Mouse (Mus musculus) midbrain, embryonic 12.5 days (tissue): ENCODE results near the gene Meis2. TPM values are rescaled to one million over a fixed set of nuclear protein-coding genes. Genes with fewer than 3 reads are reported as not detected.
A peak's percentile ranks its signal among the peaks of the same experiment; 100 is the strongest.

ENCODE experiments used
- ATAC-seq: fragments of 200-750 bp; cut with Nextera tagmentation; 2 replicates; pipeline ENCODE4 v1.8.0; 2017; ENCODE audit warnings: low read depth, moderate TSS enrichment, moderate library complexity; ENCODE audit not compliant: low FRiP score
- H3K27ac ChIP-seq: fragments of 300-500 bp; sonication (generic); replicated peaks from 2 replicates; pipeline ENCODE4 v1.5.1; 2016; ENCODE audit warnings: mild to moderate bottlenecking
- H3K27me3 ChIP-seq: fragments of 300-500 bp; sonication (generic); 2 replicates; pipeline ENCODE4 v1.6.1; 2016; ENCODE audit warnings: mild to moderate bottlenecking
- H3K36me3 ChIP-seq: fragments of 300-500 bp; sonication (generic); 2 replicates; pipeline ENCODE4 v1.6.1; 2016
- H3K4me1 ChIP-seq: fragments of 300-500 bp; sonication (generic); 2 replicates; pipeline ENCODE4 v1.6.1; 2016
- H3K4me2 ChIP-seq: fragments of 300-500 bp; sonication (generic); replicated peaks from 2 replicates; pipeline ENCODE4 v1.6.1; 2016; ENCODE audit warnings: mild to moderate bottlenecking, moderate library complexity
- H3K4me3 ChIP-seq: fragments of 300-500 bp; sonication (generic); 2 replicates; pipeline ENCODE4 v1.5.1; 2016; ENCODE audit warnings: mild to moderate bottlenecking
- H3K9ac ChIP-seq: fragments of 300-500 bp; sonication (generic); replicated peaks from 2 replicates; pipeline ENCODE4 v1.6.1; 2016; ENCODE audit warnings: mild to moderate bottlenecking, moderate library complexity
- H3K9me3 ChIP-seq: fragments of 300-500 bp; sonication (generic); 2 replicates; pipeline ENCODE4 v1.6.1; 2016; ENCODE audit warnings: mild to moderate bottlenecking
- WGBS: fragments of 180-500 bp; shearing (Covaris S2); methylation state at CpG from one replicate; pipeline ENCODE4 v1.1.7; 2016; 5-methylcytosine and 5-hydroxymethylcytosine counted together
- polyA plus RNA-seq: library from polyadenylated mRNA; unstranded; fragments of >200 nt; fragmentation: Nextera tagmentation; extraction: Ambion mirVana; gene quantifications from 2 replicates; pipeline ENCODE4 v1.2.1, GENCODE M21; 2016

Gene Meis2
- polyA plus RNA-seq, 1 experiment from 2014 or later: 92.1 TPM

DNA sequence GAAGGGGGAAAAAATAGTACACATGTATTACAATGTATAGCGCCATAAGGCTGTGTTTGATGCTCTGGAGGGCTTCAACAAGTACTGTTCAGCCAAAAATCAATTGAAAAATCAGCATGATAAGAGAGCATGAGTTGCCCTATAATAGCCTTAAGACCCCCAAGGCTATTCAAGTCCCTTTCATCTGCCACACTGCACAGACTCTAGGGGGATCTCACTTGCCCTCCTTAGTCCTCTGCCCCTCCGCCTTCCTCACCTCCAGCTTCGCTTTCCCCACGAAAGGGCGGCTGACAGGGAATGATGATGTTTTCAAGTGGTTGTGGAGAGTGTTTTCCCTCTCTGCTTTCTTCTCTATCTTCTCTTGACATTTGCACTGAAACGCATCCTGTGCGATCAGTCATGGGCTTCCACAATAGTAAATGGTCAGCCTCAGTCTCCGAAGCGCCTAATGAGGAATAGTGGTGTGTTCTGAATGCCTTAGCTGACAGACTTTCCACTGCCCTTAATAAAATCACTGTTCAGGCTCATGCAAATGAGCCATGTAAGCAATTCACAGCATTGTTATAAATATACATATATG, 23.9 kb downstream of the Meis2 start:
- ATAC-seq: peak; percentile 68; the same call in 1 of the 2 replicates
- Histone ChIP-seq H3K4me3 (no peak overlapping the region), H3K4me2 (no peak overlapping the region), H3K9me3 (no peaks in the 10 kb centered on the region), H3K4me1 (peaks cover 36% of the 10 kb centered on the region), H3K27ac (no peak overlapping the region), H3K36me3 (peaks cover 14% of the 10 kb centered on the region), H3K9ac (no peak overlapping the region), H3K27me3 (no peaks in the 10 kb centered on the region)
- WGBS: 69% methylated on average over 9 of the region's 9 CpGs

DNA sequence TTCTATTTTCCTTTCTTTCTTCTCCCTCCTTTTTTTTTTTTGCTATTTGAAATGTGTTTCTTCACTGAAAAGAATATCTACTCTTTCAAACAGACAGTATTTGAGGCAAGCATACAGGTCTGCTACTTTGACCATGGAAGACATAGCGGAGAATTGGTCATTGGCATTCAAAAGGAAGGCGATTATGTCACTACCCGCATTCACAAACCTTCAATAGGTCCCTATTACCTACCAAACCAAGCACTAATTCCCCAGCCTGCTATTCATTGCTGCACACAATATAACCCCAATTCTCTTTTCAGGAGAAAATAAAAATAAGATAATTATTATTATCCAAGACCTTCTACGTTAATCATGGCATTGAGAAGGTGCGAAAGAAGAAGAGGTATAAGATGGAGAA, 30.3 kb downstream of the Meis2 start:
- H3K9me3 ChIP-seq: no peaks in the 10 kb centered on the region
- no peak overlapping the region for H3K27ac ChIP-seq
- no peak overlapping the region for H3K4me3 ChIP-seq
- peaks cover 13% of the 10 kb centered on the region; the same call in 1 of the 2 replicates for H3K4me1 ChIP-seq
- 85% methylated on average over 5 of the region's 5 CpGs for WGBS
- no peaks in the 10 kb centered on the region for H3K27me3 ChIP-seq
- peaks cover 15% of the 10 kb centered on the region; the same call in 1 of the 2 replicates for H3K36me3 ChIP-seq
- H3K4me2 ChIP-seq: no peak overlapping the region
- ATAC-seq: no peak
- H3K9ac ChIP-seq: no peak overlapping the region

DNA sequence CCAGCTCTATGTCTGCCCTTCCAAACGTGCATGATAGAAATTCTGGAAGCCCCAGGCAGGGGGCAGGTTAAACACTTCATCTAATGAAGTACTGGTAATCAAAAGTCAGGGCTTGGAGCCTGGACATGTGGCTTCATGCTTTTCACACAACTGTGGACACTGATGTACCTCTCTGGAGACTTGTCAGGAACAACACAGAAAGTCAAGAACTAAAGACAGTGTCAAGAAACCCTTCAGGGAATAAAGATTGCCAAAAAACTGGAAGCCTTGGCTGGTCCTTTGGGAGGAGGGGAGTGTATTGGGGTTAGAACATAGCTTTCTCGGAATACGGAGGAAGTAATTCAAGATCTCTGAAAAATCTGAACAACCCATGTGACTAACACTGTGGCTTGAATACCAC, 37.5 kb downstream of the Meis2 start:
- peaks cover 23% of the 10 kb centered on the region for H3K36me3 ChIP-seq
- peaks cover under 1% of the 10 kb centered on the region; the same call in 1 of the 2 replicates for H3K4me1 ChIP-seq
- H3K4me2 ChIP-seq: no peak overlapping the region
- ATAC-seq: no peak
- no peak overlapping the region for H3K27ac ChIP-seq
- H3K9me3 ChIP-seq: no peaks in the 10 kb centered on the region
- H3K4me3 ChIP-seq: no peak overlapping the region
- no peak overlapping the region for H3K9ac ChIP-seq
- WGBS: 72% methylated on average over 3 of the region's 3 CpGs
- H3K27me3 ChIP-seq: no peaks in the 10 kb centered on the region

DNA sequence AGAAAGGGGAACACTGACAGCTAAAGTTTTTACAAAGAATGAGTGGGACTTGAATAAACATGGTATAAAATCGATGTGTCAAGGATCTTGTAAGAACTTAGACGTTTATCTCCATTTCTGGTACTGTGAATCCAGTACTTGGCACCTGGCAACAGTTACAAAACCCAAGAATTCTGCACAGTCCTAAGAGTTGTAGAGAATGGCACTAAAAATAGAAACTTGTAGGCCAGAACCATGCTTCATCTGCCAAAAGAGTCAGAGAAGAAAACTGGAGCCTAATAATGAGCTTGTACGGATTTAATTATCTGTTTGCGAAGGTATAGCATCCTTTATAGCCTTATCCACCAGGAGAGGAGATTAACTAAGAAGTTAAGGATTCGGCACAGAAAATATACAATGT, 42.8 kb downstream of the Meis2 start:
- H3K36me3 ChIP-seq: 0 out of 2 replicates have a peak, but pooled peaks cover 7% of the 10 kb centered on the region
- peaks cover 3% of the 10 kb centered on the region; the same call in 1 of the 2 replicates for H3K27me3 ChIP-seq
- ATAC-seq: no peak
- H3K4me3 ChIP-seq: no peak overlapping the region
- peaks cover 44% of the 10 kb centered on the region for H3K4me1 ChIP-seq
- no peaks in the 10 kb centered on the region for H3K9me3 ChIP-seq
- 86% methylated on average over 5 of the region's 5 CpGs for WGBS
- H3K4me2 ChIP-seq: no peak overlapping the region
- no peak overlapping the region for H3K9ac ChIP-seq
- H3K27ac ChIP-seq: no peak overlapping the region

DNA sequence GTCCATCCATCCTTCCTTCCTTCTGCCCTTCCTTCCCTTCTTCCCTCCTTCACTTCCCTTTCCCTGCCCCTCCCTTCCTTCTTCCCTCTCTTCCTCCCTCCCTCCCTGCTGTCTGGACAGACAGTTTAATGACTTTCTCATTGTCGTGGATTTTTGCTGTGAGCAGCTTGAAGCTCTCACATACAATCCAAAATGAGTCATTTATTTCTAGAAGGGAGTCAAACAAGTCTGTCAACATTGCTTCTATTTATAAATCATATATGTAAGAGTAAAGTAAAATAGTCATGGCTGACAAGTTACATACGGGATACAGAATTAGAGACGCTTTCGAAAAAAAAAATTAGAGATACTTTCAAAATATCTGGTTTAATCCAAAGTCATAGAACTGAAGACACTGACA, 43.7 kb downstream of the Meis2 start:
- H3K4me2 ChIP-seq: no peak overlapping the region
- H3K27ac ChIP-seq: no peak overlapping the region
- H3K27me3 ChIP-seq: peaks cover 10% of the 10 kb centered on the region; the same call in 1 of the 2 replicates
- H3K4me1 ChIP-seq: peaks cover 44% of the 10 kb centered on the region
- no peaks in the 10 kb centered on the region for H3K9me3 ChIP-seq
- no peak overlapping the region for H3K9ac ChIP-seq
- peaks cover 10% of the 10 kb centered on the region; the same call in 1 of the 2 replicates for H3K36me3 ChIP-seq
- ATAC-seq: no peak
- 70% methylated on average over 4 of the region's 4 CpGs for WGBS
- no peak overlapping the region for H3K4me3 ChIP-seq

DNA sequence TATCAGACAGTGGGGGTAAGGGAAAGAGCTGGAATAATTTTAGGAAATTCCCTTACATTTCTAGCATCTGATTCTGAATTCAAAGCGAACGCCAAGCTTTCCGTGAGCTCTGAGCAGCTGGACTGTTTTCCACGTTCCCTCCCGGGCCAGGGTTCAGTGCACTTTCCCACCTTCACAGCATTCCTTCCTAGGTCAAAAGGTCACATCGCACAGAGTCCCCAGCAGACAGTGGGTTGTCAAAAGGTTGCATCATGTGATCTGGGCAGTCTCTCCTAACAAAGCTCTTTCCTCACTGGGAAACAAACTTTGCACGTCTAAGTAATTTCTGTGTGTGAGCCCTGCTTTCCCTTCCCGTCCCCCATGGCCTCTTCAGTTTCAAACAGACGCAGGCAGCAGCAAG, 44.6 kb downstream of the Meis2 start:
- peak overlapping the region; percentile 91 for H3K27ac ChIP-seq
- 0 out of 2 replicates have a peak overlapping the region, but pooled peaks have one; percentile 25 for H3K9ac ChIP-seq
- H3K4me3 ChIP-seq: no peak overlapping the region
- peak overlapping the region; percentile 39 for H3K4me2 ChIP-seq
- H3K4me1 ChIP-seq: peaks cover 44% of the 10 kb centered on the region
- no peaks in the 10 kb centered on the region for H3K9me3 ChIP-seq
- 4% methylated on average over 9 of the region's 9 CpGs for WGBS
- ATAC-seq: no peak
- H3K36me3 ChIP-seq: peaks cover 10% of the 10 kb centered on the region; the same call in 1 of the 2 replicates
- H3K27me3 ChIP-seq: peaks cover 10% of the 10 kb centered on the region; the same call in 1 of the 2 replicates

DNA sequence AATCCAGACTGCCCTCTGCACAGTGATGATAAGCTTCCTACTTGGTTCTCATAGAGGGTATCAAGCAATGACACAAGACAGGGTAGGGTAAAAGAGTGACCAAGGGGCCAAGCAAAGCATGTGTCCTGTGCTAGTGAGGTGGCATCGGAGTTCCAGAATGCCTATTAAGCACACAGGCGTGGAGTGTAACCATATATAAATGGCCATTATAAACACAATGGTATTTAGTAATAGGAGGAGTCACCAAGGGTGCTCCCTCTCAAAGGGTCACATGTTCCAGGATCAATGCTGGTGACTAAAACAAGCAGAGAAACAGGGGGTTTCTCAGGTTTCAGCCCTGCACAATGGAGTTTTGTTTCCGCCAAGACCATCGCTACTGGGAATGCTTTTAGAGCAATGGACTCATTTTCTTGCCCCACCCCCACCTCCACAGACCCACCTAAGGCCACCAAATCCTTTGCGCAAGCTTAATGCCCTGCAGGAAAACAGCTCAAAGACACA, 45.1 kb downstream of the Meis2 start:
- Histone ChIP-seq H3K27me3 (peaks cover 10% of the 10 kb centered on the region; the same call in 1 of the 2 replicates), H3K36me3 (peaks cover 8% of the 10 kb centered on the region; the same call in 1 of the 2 replicates), H3K4me1 (peaks cover 44% of the 10 kb centered on the region), H3K9me3 (no peaks in the 10 kb centered on the region), H3K27ac (peak overlapping the region; percentile 91), H3K4me3 (no peak overlapping the region), H3K4me2 (peak overlapping the region; percentile 39), H3K9ac (peak overlapping the region; percentile 25; the same call in 1 of the 2 replicates)
- peak; percentile 62 for ATAC-seq
- WGBS: 1% methylated on average over 5 of the region's 5 CpGs

DNA sequence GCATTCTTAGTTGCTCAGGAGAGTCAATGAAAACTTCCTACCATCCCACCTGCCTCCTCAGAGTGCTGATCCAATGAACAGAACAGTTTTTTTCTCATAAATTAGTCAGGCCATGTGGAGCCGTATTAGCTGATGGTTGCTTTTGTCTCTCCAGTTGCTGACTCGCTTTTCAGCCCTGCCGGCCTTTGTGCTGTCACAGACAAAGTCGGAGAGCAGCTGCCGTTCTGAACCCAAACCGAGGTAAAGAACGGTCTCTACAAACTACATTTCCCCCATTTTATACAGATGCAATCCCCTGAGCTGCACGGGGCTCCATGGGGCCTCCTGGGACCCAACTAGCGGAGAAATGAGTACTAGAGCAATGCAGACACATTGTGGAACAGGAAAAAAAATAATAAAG, 45.7 kb downstream of the Meis2 start:
- WGBS: 4% methylated on average over 9 of the region's 9 CpGs
- H3K9ac ChIP-seq: no peak overlapping the region; the same call in 1 of the 2 replicates
- ATAC-seq: peak; percentile 77
- H3K27me3 ChIP-seq: peaks cover 10% of the 10 kb centered on the region; the same call in 1 of the 2 replicates
- H3K27ac ChIP-seq: peak overlapping the region; percentile 91
- H3K9me3 ChIP-seq: no peaks in the 10 kb centered on the region
- no peak overlapping the region for H3K4me3 ChIP-seq
- H3K4me2 ChIP-seq: peak overlapping the region; percentile 39
- peaks cover 44% of the 10 kb centered on the region for H3K4me1 ChIP-seq
- peaks cover 6% of the 10 kb centered on the region; the same call in 1 of the 2 replicates for H3K36me3 ChIP-seq

DNA sequence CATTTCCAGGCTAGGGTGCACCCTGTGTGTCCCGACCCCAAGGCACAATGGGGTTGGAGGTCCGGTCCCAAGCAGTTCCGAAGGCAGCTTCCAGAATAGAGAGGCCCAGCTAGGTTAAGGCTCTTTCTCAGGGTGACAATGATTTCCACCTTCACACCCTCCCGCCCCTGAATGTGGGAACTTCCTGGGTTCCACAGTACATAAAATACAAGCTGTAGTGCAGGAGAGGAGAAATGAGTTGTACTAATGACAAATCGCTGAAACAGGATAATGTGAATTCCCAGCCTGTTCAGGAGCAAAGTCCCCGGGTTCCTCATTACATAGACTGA, 46.2 kb downstream of the Meis2 start:
- Histone ChIP-seq H3K36me3 (peaks cover 6% of the 10 kb centered on the region; the same call in 1 of the 2 replicates), H3K4me3 (no peak overlapping the region), H3K9ac (no peak overlapping the region), H3K9me3 (no peaks in the 10 kb centered on the region), H3K4me1 (peaks cover 44% of the 10 kb centered on the region), H3K27me3 (peaks cover 10% of the 10 kb centered on the region; the same call in 1 of the 2 replicates), H3K27ac (peak overlapping the region; percentile 91), H3K4me2 (peak overlapping the region; percentile 39)
- 11% methylated on average over 6 of the region's 6 CpGs for WGBS
- peak; percentile 42 for ATAC-seq

DNA sequence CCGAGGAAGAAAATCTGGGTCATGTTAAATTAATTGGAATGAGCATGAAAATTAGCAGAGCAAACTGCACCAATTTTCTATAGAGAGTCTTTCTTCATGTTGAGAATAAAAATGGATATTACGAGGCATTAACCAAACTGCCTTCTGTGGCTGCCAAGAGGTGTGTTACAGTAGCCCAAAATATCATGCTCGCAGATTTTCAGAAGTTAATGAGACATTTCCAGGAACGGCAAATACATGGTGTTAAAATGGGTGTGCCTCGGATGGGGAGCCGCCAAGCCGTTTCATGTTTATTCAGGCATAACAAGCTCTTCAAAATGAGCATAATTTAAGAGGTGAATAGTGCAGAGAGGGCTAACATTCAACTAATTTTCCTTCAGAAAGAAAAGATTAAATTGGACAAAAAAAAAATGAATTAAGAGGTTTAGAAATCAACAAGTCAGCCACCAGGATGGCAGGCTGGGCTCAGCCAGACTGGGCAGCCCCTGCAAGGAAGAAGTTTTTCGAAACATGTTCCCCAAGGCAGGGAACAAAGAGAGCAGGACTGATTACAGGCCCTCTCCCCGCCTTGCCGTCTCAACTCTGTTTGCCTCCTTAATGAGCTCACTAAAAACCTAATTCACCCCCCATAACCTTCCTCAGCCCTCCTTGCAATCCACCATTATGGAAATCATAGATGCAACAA, 46.7 kb downstream of the Meis2 start:
- H3K36me3 ChIP-seq: peaks cover 6% of the 10 kb centered on the region; the same call in 1 of the 2 replicates
- 24% methylated on average over 10 of the region's 10 CpGs for WGBS
- no peak overlapping the region for H3K4me3 ChIP-seq
- H3K27ac ChIP-seq: peak overlapping the region; percentile 91
- H3K27me3 ChIP-seq: peaks cover 15% of the 10 kb centered on the region; the same call in 1 of the 2 replicates
- ATAC-seq: 0 out of 2 replicates have a peak, but pooled peaks have one; percentile 17
- H3K9ac ChIP-seq: no peak overlapping the region
- H3K9me3 ChIP-seq: no peaks in the 10 kb centered on the region
- peak overlapping the region; percentile 39 for H3K4me2 ChIP-seq
- H3K4me1 ChIP-seq: peaks cover 44% of the 10 kb centered on the region

DNA sequence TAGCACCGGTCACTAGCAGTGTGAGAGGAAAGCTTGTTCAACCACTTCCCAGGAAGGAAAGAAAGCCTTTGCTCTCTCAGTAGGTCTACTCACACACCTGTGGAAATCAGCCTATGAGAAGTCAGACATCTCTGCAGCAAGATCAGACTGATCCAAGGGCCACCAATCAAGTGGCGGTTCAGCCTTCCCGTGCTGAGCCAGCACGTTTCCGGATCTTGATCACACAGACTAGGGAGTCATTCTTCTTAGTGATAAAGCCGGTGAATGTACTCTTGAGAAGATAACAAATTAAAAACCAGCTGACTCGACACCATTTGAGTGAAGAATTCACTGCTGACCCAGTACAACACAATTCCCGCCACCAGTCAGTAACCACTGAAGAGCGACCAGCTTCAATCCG, 50.1 kb downstream of the Meis2 start:
- WGBS: 69% methylated on average over 10 of the region's 10 CpGs
- Histone ChIP-seq H3K27ac (no peak overlapping the region), H3K4me1 (peaks cover 31% of the 10 kb centered on the region), H3K4me2 (no peak overlapping the region), H3K9ac (no peak overlapping the region), H3K27me3 (peaks cover 13% of the 10 kb centered on the region; the same call in 1 of the 2 replicates), H3K4me3 (no peak overlapping the region), H3K9me3 (no peaks in the 10 kb centered on the region), H3K36me3 (peaks cover 6% of the 10 kb centered on the region; the same call in 1 of the 2 replicates)
- ATAC-seq: no peak

DNA sequence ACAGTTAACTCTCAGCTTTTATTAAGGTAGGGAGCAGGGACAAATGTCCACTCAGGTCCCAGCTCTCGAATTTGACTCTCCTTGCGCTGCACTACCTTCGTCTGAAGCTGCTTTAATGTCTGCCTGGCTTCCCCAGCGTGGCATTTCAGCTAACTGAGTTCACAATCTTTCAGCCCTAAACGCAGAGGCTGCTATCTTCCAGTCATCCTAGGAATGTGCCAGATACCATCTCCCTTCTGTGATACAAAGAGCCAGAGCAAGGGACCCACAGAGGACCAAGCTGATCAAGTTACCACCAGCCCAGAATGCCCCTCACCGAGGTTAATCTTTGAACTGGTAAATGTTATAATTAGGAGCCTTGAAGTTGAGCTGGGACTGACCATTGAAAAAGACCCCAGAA, 55.2 kb downstream of the Meis2 start:
- H3K4me2 ChIP-seq: no peak overlapping the region; the same call in 1 of the 2 replicates
- H3K27me3 ChIP-seq: peaks cover 22% of the 10 kb centered on the region
- WGBS: 9% methylated on average over 6 of the region's 6 CpGs
- H3K4me1 ChIP-seq: peaks cover 34% of the 10 kb centered on the region
- no peaks in the 10 kb centered on the region for H3K36me3 ChIP-seq
- no peak for ATAC-seq
- no peak overlapping the region for H3K4me3 ChIP-seq
- H3K9me3 ChIP-seq: no peaks in the 10 kb centered on the region
- H3K27ac ChIP-seq: peak overlapping the region; percentile 88
- no peak overlapping the region for H3K9ac ChIP-seq
